Mouse (Mus musculus) gastrocnemius, postnatal 10 days (tissue): ENCODE measurements at regions not wholly inside any gene's neighbourhood (a gene's known extent, or its start where the extent isn't known, plus 50 kb on each side); places are given as distances from the start of the nearest gene placed in this dataset.

ENCODE experiments used
- DNase-seq: peaks from one replicate; pipeline ENCODE4 v3.0.0; 2021; ENCODE audit warnings: mixed read lengths

DNA sequence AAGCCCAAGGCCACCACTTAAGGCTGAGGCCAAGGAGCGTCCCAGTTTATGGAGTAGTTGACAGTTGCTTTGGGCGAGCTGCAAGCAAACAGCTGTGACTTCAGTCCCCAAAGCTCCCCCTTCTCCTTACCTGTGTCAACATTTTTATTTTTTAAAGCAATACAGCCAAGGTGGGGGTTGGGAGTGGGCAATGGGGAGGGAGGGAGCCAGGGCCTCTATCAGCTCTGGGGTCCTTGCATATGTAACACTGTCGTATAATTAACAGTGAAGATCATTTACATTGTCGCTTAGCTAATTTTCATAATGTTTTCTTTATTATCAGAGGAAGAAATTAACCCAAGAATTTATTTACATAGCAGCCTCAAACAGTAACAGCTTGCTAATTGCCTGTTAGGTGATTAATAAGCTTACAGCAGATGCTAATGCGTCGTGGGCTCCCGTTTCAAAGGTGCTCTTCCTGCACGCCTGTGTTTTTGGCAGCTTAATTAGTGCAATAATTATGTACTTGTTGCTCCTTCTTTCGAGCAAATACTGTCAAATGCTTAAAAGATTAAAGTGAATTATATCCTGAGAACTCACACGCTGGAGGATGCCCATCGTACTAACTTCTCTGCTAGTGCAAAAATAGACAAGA, 227.4 kb upstream of the Tle3 start:
- no peak for DNase-seq

- DNase-seq = no peak
Measured at GRCm38 (mm10) chr9:61145738-61146137, 226.4 kb upstream of the Tle3 start.

GRCm38 (mm10) chr9:61151201-61151600, 221.0 kb upstream of the Tle3 start:
- DNase-seq = no peak

- no peak for DNase-seq
Measured at GRCm38 (mm10) chr9:61151901-61152337, 220.2 kb upstream of the Tle3 start.

DNA sequence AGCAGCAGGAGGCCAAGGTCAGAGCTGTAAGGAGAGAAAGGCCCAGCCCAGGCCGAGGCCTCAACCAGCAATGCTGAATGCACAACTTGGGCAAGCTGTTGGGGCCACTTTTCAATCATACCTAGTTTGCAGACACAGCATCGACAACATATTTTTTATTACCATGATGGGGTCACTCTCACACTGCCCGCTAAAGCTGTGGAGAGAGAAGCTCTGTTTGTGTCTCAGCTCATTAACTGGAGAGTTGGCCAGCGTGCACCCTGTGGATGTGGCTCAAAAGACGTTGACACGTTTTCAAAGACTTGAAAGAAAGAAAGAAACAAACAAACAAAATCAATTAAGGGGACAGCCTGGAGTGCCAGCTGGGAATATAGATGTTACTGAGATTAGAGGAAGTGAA, 217.4 kb upstream of the Tle3 start:
- DNase-seq = no peak

- no peak for DNase-seq
Measured at GRCm38 (mm10) chr9:61155851-61156250, 216.3 kb upstream of the Tle3 start.

DNA sequence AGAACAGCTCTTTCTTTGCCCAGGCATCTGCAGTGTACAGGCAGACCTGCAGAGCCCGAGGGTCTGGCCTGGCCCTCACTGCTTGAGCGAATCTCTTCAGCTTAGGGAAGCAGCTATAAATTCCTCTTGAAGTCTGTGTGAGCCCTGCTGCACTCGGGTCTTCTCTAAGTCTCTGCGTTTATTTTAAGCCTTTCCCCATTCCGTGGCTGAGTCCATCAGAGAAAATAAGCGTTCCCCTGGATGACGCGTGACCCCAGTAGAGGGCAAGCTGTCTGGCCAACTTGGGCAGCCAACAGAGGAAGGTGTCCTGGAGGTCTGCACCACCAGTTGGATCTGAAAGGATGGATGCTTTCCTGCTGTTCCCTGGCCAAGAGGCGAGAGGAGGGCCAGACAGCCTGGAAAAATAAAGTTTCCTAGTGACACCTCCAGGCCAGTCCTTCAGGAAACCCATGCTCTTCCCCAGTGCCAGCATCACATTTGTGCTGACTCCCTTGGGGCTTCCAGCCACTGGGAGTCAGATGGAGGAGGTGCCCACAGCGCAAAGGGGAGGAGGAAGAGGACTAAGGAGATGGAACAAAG, 213.9 kb upstream of the Tle3 start:
- DNase-seq = no peak

- no peak for DNase-seq
Measured at GRCm38 (mm10) chr9:61159159-61159558, 213.0 kb upstream of the Tle3 start.

DNA sequence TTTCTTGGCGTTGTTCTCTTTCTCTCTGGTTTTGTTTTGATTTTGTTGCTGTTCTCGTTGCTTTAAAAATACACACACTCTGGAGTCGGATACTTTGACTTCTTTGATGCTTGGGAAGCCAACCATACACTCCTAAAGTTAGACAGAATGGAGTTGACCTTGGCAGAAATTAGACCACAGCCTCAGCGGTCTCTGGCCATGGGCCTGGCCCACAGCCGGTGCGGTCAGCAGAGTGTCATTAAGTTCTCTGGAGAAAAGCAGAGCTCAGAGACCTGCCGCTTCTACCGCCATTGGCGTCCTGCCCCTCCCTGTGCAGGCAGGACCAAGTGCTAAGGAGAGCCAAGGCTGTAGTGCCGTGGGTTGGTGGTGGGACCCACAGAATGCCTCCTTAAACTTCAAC, 212.6 kb upstream of the Tle3 start:
- DNase-seq = no peak

- no peak for DNase-seq
Measured at GRCm38 (mm10) chr9:61162884-61163283, 209.3 kb upstream of the Tle3 start.

GRCm38 (mm10) chr9:61163671-61164288, 208.4 kb upstream of the Tle3 start:
- no peak for DNase-seq

DNA sequence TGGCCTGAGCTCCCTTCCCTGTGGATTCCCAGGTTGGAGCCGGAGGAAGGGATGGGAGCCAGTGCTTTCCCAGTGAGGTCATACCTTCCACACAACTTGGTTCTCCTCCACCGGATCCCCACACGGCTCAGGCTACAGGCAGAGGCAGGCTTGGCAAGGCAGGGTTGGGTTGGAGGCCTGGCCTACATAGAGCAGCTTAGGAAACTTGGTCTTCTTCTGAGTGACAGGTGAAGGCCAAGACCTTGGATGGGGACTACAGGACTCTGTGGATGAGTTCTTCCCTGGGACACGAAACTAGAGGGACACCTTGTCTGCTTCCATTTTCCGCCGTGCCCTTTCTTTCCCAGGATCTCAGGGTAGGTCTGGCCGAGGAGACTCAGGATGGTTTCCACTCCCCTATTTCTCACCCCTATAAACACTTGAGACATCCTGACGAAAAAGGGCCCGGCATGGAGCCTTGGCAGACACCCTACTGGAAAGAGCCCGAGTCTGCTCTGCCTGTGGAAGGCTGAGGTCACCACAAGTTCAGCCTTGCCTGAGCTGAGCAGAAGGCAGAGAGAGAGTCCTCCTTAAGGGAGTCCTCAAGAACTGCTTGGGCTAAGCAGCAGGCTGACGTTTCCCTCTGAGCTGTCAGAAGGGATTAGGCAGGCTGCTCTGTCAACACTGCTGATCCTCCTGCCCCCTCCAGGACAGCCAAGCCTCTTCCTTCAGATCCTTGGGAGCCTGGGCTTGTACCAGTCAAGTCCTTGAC, 207.5 kb upstream of the Tle3 start:
- peak; percentile 44 for DNase-seq

DNA sequence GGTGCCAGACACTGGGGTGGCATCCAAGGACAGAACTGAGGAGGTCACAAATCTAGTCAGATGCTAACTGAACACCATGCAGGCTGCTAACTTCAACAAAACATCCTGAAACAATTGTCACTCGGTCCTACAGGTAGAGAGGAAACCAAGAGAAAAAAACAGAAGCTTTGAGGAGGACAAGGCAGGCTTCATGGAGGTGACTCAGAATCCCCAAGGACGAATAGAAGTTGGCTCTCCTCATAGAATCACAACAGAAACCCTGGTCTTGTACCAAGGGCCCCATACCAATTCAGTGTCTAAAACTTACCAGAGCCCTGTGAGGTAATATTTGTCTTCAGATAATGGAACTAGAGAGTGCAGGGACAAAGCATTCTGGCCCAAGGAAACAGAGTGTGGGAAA, 206.1 kb upstream of the Tle3 start:
- no peak for DNase-seq

- DNase-seq = no peak
Measured at GRCm38 (mm10) chr9:61167097-61167842, 204.9 kb upstream of the Tle3 start.

DNA sequence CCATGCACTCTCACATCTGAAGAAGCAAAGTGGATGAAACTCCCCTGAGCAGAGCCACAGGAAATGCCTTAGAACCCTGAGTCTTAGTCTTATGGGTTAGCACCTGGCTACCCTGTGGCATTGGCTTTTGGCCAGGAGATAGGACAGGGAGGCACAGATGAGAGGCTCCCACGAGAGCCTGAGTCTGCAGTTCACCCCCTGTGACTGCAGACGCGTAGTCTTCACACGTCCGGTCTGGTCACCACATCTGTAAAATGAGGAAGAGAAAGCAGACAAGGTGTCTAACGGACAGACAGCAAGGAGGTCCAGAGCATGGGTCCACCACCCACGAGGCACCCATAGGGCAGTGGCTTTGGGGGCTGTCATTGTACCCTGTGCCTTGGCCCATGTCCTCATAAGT, 203.2 kb upstream of the Tle3 start:
- DNase-seq = no peak

GRCm38 (mm10) chr9:61169506-61170090, 202.6 kb upstream of the Tle3 start:
- DNase-seq = no peak

GRCm38 (mm10) chr9:61170921-61171320, 201.2 kb upstream of the Tle3 start:
- no peak for DNase-seq

- DNase-seq = no peak
Measured at GRCm38 (mm10) chr9:61172421-61172820, 199.7 kb upstream of the Tle3 start.

DNA sequence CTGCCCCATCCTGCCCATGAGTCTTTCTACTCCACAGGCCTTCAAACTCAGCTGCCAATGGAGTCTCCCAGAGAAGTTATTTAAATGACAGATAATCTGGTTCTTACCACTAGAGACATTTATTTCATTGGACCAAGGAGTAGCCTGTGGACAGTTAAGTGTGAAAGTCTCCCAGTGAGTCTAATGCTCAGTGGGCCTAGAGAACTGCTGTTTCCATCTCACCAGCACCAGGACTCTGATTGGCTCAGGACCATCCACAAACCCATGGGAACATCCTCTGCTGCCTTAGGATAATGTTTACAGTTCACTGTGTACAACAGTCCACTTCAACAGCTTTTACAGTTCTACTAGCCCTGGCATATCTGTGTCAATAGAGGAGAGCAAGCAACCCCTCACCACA, 198.6 kb upstream of the Tle3 start:
- DNase-seq = no peak

DNA sequence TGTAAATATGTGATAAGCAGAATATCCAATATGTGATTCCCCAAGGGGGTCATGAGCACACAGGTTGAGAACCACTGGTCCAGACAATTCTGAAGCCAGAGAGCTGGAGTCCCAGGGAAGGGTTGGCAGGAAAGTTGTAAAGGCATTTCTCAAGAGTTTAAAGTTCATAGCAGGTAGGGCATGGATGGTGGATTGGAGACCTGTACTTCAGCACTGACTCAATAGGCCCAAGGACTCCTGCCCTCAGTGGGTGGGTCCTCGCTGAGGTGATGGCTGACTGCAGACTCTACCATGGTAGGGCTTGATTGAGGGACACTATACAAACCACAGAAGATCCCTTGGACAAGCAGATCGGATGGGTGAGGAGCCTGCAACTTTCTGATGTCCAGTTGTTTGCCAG, 196.8 kb upstream of the Tle3 start:
- DNase-seq = no peak

- no peak for DNase-seq
Measured at GRCm38 (mm10) chr9:61176856-61177255, 195.3 kb upstream of the Tle3 start.
